22 mouse cellular contexts compared by ENCODE assay signal in genomic region chr15:51676694-51677093, GRCm38 (mm10).
DNase-seq lines count a peak whose midpoint lies in the region; ATAC-seq and TF ChIP-seq lines count a peak whose summit lies in the region.
"Had no signal": no experiment of that assay in that cellular context is flagged by ENCODE, and none has a peak within 500 bp of the region (broad histone marks: within the 10 kb centered on the region; RNA-seq: fewer than 3 reads in every experiment).

No protein-coding gene starts in this region.

- no peak for TF ChIP-seq POLR2A in MEL (IDR thresholded peaks at IDR 0.05; ENCODE audit: control insufficient read depth in 1 of 2, insufficient read depth in 1 of 2, low read depth in 1 of 2, low read length in 2 of 2, poor library complexity in 1 of 2)

- H3K79me2 ChIP-seq in MEL (ENCODE audit: control insufficient read depth, insufficient read depth, low read length, poor library complexity): no peaks in the 10 kb centered on the region

- H3K4me2 ChIP-seq in forebrain, postnatal 0 days (ENCODE audit: low read depth): no peak overlapping the region
- H3K4me2 ChIP-seq in forebrain, embryonic 13.5 days: no peak overlapping the region
- no peak overlapping the region for H3K4me2 ChIP-seq in heart, embryonic 11.5 days
- H3K4me2 ChIP-seq in kidney, embryonic 14.5 days (replicated peaks; ENCODE audit: low read depth, low read length): no peak overlapping the region

- H3K4me1 ChIP-seq in forebrain, postnatal 0 days (ENCODE audit: insufficient read depth): no peaks in the 10 kb centered on the region
- no peaks in the 10 kb centered on the region for H3K4me1 ChIP-seq in forebrain, embryonic 13.5 days
- H3K4me1 ChIP-seq in heart, embryonic 11.5 days (ENCODE audit: control insufficient read depth, insufficient read depth, low read length): no peaks in the 10 kb centered on the region
- peaks cover 21 to 35% of the 10 kb centered on the region in 2 experiments for H3K4me1 ChIP-seq in MEL (ENCODE audit: control insufficient read depth in 1 of 2, insufficient read depth in 2 of 2, low read length in 2 of 2)
- no peaks in the 10 kb centered on the region for H3K4me1 ChIP-seq in kidney, embryonic 14.5 days (ENCODE audit: control insufficient read depth, insufficient read depth, low read length)

- H3K9ac ChIP-seq in forebrain, postnatal 0 days: no peak overlapping the region
- no peak overlapping the region for H3K9ac ChIP-seq in forebrain, embryonic 13.5 days
- H3K9ac ChIP-seq in heart, embryonic 11.5 days (ENCODE audit: low read depth, low read length): no peak overlapping the region
- no peak overlapping the region for H3K9ac ChIP-seq in MEL (ENCODE audit: control insufficient read depth, low read depth, low read length, poor library complexity, severe bottlenecking)
- H3K9ac ChIP-seq in kidney, embryonic 14.5 days (ENCODE audit: low read depth, low read length): no peak overlapping the region

- TF ChIP-seq EP300 in MEL (IDR thresholded peaks at IDR 0.05; ENCODE audit: low read depth in 1 of 2, low read length in 2 of 2): no peak

- H3K36me3 ChIP-seq in forebrain, postnatal 0 days (ENCODE audit: insufficient read depth): no peaks in the 10 kb centered on the region
- H3K36me3 ChIP-seq in forebrain, embryonic 13.5 days (ENCODE audit: poor library complexity, severe bottlenecking): no peaks in the 10 kb centered on the region
- H3K36me3 ChIP-seq in heart, embryonic 11.5 days (ENCODE audit: control insufficient read depth, insufficient read depth, low read length): no peaks in the 10 kb centered on the region
- H3K36me3 ChIP-seq in MEL (ENCODE audit: control insufficient read depth in 1 of 2, insufficient read depth in 2 of 2, low read length in 2 of 2): peaks cover 0 to 38% of the 10 kb centered on the region in 2 experiments; a peak in 2 of 4 replicates
- H3K36me3 ChIP-seq in kidney, embryonic 14.5 days (ENCODE audit: control insufficient read depth, insufficient read depth, low read length): no peaks in the 10 kb centered on the region
- H3K36me3 ChIP-seq: G1E had no signal

- no peaks in the 10 kb centered on the region for H3K9me3 ChIP-seq in forebrain, postnatal 0 days (ENCODE audit: low read length)
- H3K9me3 ChIP-seq in forebrain, embryonic 13.5 days (replicated peaks): no peaks in the 10 kb centered on the region
- H3K9me3 ChIP-seq in heart, embryonic 11.5 days (replicated peaks; ENCODE audit: control insufficient read depth, low read length): no peaks in the 10 kb centered on the region
- H3K9me3 ChIP-seq in MEL (replicated peaks; ENCODE audit: insufficient read depth, low read length): no peaks in the 10 kb centered on the region
- H3K9me3 ChIP-seq in kidney, embryonic 14.5 days (ENCODE audit: control insufficient read depth, low read length): no peaks in the 10 kb centered on the region
- H3K9me3 ChIP-seq: G1E had no signal

- H3K27ac ChIP-seq in forebrain, postnatal 0 days (ENCODE audit: low read depth, low read length): no peak overlapping the region
- no peak overlapping the region for H3K27ac ChIP-seq in forebrain, embryonic 13.5 days
- no peak overlapping the region for H3K27ac ChIP-seq in heart, embryonic 11.5 days (ENCODE audit: low read depth, low read length)
- H3K27ac ChIP-seq in MEL (ENCODE audit: control insufficient read depth, low read depth, low read length): no peak overlapping the region
- H3K27ac ChIP-seq in kidney, embryonic 14.5 days (ENCODE audit: low read depth, low read length): no peak overlapping the region

- WGBS in forebrain, postnatal 0 days: 82% methylated on average over 3 of the region's 3 CpGs
- WGBS in forebrain, embryonic 13.5 days: 93% methylated on average over 3 of the region's 3 CpGs
- WGBS in heart, embryonic 11.5 days (ENCODE audit: insufficient replicate concordance): 80% methylated on average over 3 of the region's 3 CpGs
- WGBS in kidney, embryonic 14.5 days: 74% methylated on average over 3 of the region's 3 CpGs

- H3K4me3 ChIP-seq in forebrain, postnatal 0 days (ENCODE audit: low read depth, low read length): no peak overlapping the region
- no peak overlapping the region for H3K4me3 ChIP-seq in forebrain, embryonic 13.5 days
- no peak overlapping the region for H3K4me3 ChIP-seq in heart, embryonic 11.5 days (ENCODE audit: low read depth, low read length)
- no peak overlapping the region for H3K4me3 ChIP-seq in MEL (ENCODE audit: control insufficient read depth in 1 of 2, insufficient read depth in 1 of 2, low read depth in 2 of 2, low read length in 2 of 2)
- no peak overlapping the region for H3K4me3 ChIP-seq in kidney, embryonic 14.5 days (ENCODE audit: low read length)

- peaks cover 4% of the 10 kb centered on the region; the same call in 1 of the 2 replicates for H3K27me3 ChIP-seq in forebrain, postnatal 0 days (ENCODE audit: insufficient read depth, low read length)
- H3K27me3 ChIP-seq in forebrain, embryonic 13.5 days: no peaks in the 10 kb centered on the region
- no peaks in the 10 kb centered on the region for H3K27me3 ChIP-seq in heart, embryonic 11.5 days (ENCODE audit: control insufficient read depth, insufficient read depth, low read length)
- H3K27me3 ChIP-seq in MEL (ENCODE audit: control insufficient read depth in 1 of 2, insufficient read depth in 2 of 2, low read length in 2 of 2): no peaks in the 10 kb centered on the region
- H3K27me3 ChIP-seq in kidney, embryonic 14.5 days (ENCODE audit: control insufficient read depth, insufficient read depth, low read length): no peaks in the 10 kb centered on the region
- H3K27me3 ChIP-seq: CH12.LX, Patski had no signal

- peak; percentile 7 for DNase-seq in forebrain, postnatal 0 days
- peak; percentile 55 for DNase-seq in heart, adult 11 months
- no peak for DNase-seq in MEL (ENCODE audit: low read depth, low spot score)
- DNase-seq: adrenal gland, adult 2 months; adrenal gland, adult 8-10 months; adrenal gland, postnatal 10 days; adrenal gland, postnatal 14 days; adrenal gland, postnatal 25 days; adrenal gland, postnatal 36 days; B cell, adult 2 months; cerebellum, adult 11 months; cerebellum, adult 11-12 months; cerebellum, adult 18-20 months; cerebellum, adult 2 months had no signal

- TF ChIP-seq CTCF in forebrain, postnatal 0 days (IDR thresholded peaks at IDR 0.05; ENCODE audit: low read depth): no peak
- no peak for TF ChIP-seq CTCF in MEL (IDR thresholded peaks at IDR 0.05 in 2 of 3, conservative IDR thresholded peaks at IDR 0.05 in 1 of 3; ENCODE audit: control insufficient read depth in 1 of 3, insufficient read depth in 1 of 3, low read depth in 2 of 3, low read length in 3 of 3, poor library complexity in 1 of 3, severe bottlenecking in 1 of 3)

- no peak for ATAC-seq in forebrain, postnatal 0 days
- no peak for ATAC-seq in forebrain, embryonic 13.5 days
- ATAC-seq in heart, embryonic 11.5 days (replicated peaks; ENCODE audit: insufficient number of reproducible peaks, low FRiP score, low TSS enrichment): no peak
- ATAC-seq in kidney, embryonic 14.5 days (ENCODE audit: low FRiP score, low TSS enrichment): no peak
- ATAC-seq: activated CD4-positive, CD25-positive, alpha-beta regulatory T cell, adult 4 months; CD4-positive, CD25-positive, alpha-beta regulatory T cell, adult 4 months; Patski had no signal

- TF ChIP-seq RAD21 in MEL (IDR thresholded peaks at IDR 0.05; ENCODE audit: low read depth, low read length): no peak

TF ChIP-seq in MEL, 35 proteins besides CTCF, POLR2A, EP300 and RAD21:
- TF ChIP-seq MAFK (IDR thresholded peaks at IDR 0.05; ENCODE audit: borderline replicate concordance, low read depth, low read length) (no peak), GATA1 (IDR thresholded peaks at IDR 0.05; ENCODE audit: low read depth, low read length) (peak; percentile 53)
